Mouse (Mus musculus) ES-E14 (cell line): ENCODE data around the gene Shb. TPM values are rescaled to one million over a fixed set of nuclear protein-coding genes. Genes with fewer than 3 reads are reported as not detected.

Experiments
- DNase-seq: peaks from one replicate; pipeline ENCODE4 v3.0.0-alpha.2; 2013; ENCODE audit warnings: low read depth, low spot score
- H3K27ac ChIP-seq: 2 replicates; pipeline ENCODE4 v1.5.1; 2012; ENCODE audit warnings: low read depth, mild to moderate bottlenecking, low read length, moderate library complexity, mixed read lengths; ENCODE audit not compliant: poor library complexity, insufficient read depth, severe bottlenecking
- H3K36me3 ChIP-seq: 2 replicates; pipeline ENCODE4 v1.6.1; 2012; ENCODE audit warnings: mild to moderate bottlenecking, low read length, moderate library complexity, mixed read lengths; ENCODE audit not compliant: control insufficient read depth, poor library complexity, insufficient read depth, severe bottlenecking
- H3K4me1 ChIP-seq, 2 experiments: fragments of 150-350 bp in 1 of 2; sonication (generic) in 1 of 2; 2 replicates each; pipeline ENCODE4 v1.6.1; 2012; ENCODE audit warnings: low read length in 2 of 2, mild to moderate bottlenecking in 1 of 2, mixed read lengths in 1 of 2; ENCODE audit not compliant: control insufficient read depth in 2 of 2, insufficient read depth in 2 of 2, poor library complexity in 1 of 2
- H3K4me3 ChIP-seq, 2 experiments: fragments of 150-350 bp in 1 of 2; sonication (generic) in 1 of 2; 2 replicates each; pipeline ENCODE4 v1.5.1; 2012; ENCODE audit warnings: low read length in 2 of 2, low read depth in 1 of 2, mild to moderate bottlenecking in 1 of 2, mixed read lengths in 1 of 2; ENCODE audit not compliant: insufficient read depth in 1 of 2, poor library complexity in 1 of 2, severe bottlenecking in 1 of 2
- H3K9ac ChIP-seq: 2 replicates; pipeline ENCODE4 v1.6.1; 2012; ENCODE audit warnings: low read depth, mild to moderate bottlenecking, low read length, mixed read lengths; ENCODE audit not compliant: poor library complexity, insufficient read depth, severe bottlenecking
- H3K9me3 ChIP-seq: fragments of 150-350 bp; sonication (generic); 2 replicates; pipeline ENCODE4 v1.6.1; 2012; ENCODE audit warnings: low read depth, mild to moderate bottlenecking, low read length; ENCODE audit not compliant: control insufficient read depth, insufficient read depth
- CHD2 ChIP-seq: IDR thresholded peaks from 2 replicates; pipeline ENCODE4 v1.6.1; 2014; ENCODE audit warnings: mild to moderate bottlenecking, low read depth, low read length, inconsistent platforms
- HCFC1 ChIP-seq: IDR thresholded peaks from 2 replicates; pipeline ENCODE4 v1.6.1; 2012; ENCODE audit warnings: low read length, inconsistent platforms, borderline replicate concordance; ENCODE audit not compliant: insufficient read depth
- MAFK ChIP-seq: IDR thresholded peaks from 2 replicates; pipeline ENCODE4 v1.6.1; 2014; ENCODE audit warnings: mild to moderate bottlenecking, low read depth, low read length, inconsistent platforms; ENCODE audit not compliant: insufficient read depth
- ZC3H11A ChIP-seq: IDR thresholded peaks from 2 replicates; pipeline ENCODE4 v1.6.1; 2012; ENCODE audit warnings: low read depth, mild to moderate bottlenecking, inconsistent platforms, low read length, borderline replicate concordance
- ZNF384 ChIP-seq: IDR thresholded peaks from 2 replicates; pipeline ENCODE4 v1.6.1; 2012; ENCODE audit warnings: low read depth, low read length, inconsistent platforms
- in situ Hi-C, 2 experiments: fragments of 600-800 bp; cut with MboI; formaldehyde crosslinking; loops; one replicate each; pipeline ENCODE4 v1.15.1; 2025; ENCODE audit warnings: low sequenced_read_pairs in 2 of 2, inconsistent platforms in 1 of 2; ENCODE audit not compliant: unreplicated experiment in 2 of 2
- total RNA-seq: library from RNA; depleted of rRNA; stranded (reverse); fragments of 300-350 nt; gene quantifications from 2 replicates; pipeline ENCODE4 v1.2.3, GENCODE M21; 2012

The Shb gene
- total RNA-seq, 1 experiment, result 15.9 TPM

GRCm38 (mm10) chr4:45412433-45413192 lies 119.7 kb downstream of the Shb start:
- peaks cover 2 to 4% of the 10 kb centered on the region in 2 experiments; a peak in 2 of 4 replicates for H3K4me1 ChIP-seq
- TF ChIP-seq ZC3H11A, result no peak
- no peak for TF ChIP-seq ZNF384
- no peak for TF ChIP-seq HCFC1
- no peak for TF ChIP-seq MAFK
- no peak for DNase-seq

GRCm38 (mm10) chr4:45411181-45411790 lies 121.0 kb downstream of the Shb start:
- Histone ChIP-seq H3K4me3 (no peak overlapping the region), H3K36me3 (no peaks in the 10 kb centered on the region), H3K9me3 (no peaks in the 10 kb centered on the region), H3K27ac (no peak overlapping the region), H3K4me1 (peaks cover 2 to 9% of the 10 kb centered on the region in 2 experiments; a peak in 2 of 4 replicates), H3K9ac (no peak overlapping the region)
- in situ Hi-C loops, result loop anchor here (10.0 to 25.0 kb wide), 3 partner anchors 204 to 376 kb away; partner anchors contain the start of gene Aldh1b1 (in 1 of the 2)
- TF ChIP-seq ZC3H11A, result no peak
- TF ChIP-seq HCFC1, result no peak
- TF ChIP-seq CHD2, result no peak
- no peak for TF ChIP-seq MAFK
- no peak for TF ChIP-seq ZNF384
- DNase-seq, result no peak

More at GRCm38 (mm10) chr4:45412433-45413192, 119.7 kb downstream of the Shb start:
- Histone ChIP-seq H3K9ac (no peak overlapping the region), H3K27ac (no peak overlapping the region), H3K9me3 (no peaks in the 10 kb centered on the region), H3K36me3 (no peaks in the 10 kb centered on the region), H3K4me3 (no peak overlapping the region)
- in situ Hi-C loops, result loop anchor here (10.0 to 25.0 kb wide), 3 partner anchors 202 to 375 kb away; partner anchors contain the start of gene Aldh1b1 (in 1 of the 2)

- Histone ChIP-seq H3K27ac (no peak overlapping the region), H3K36me3 (no peaks in the 10 kb centered on the region), H3K4me1 (peaks cover 2 to 9% of the 10 kb centered on the region in 2 experiments; a peak in 1 of 4 replicates), H3K9ac (peak overlapping the region; percentile 57), H3K4me3 (peak overlapping the region; percentile 89 to 94), H3K9me3 (no peaks in the 10 kb centered on the region)
- DNase-seq, result peak; percentile 77
- in situ Hi-C loops, result loop anchor here in 1 of 2 experiments (25.0 kb wide), 1 partner anchor 378 kb away; the partner anchor contains the start of gene Aldh1b1
- no peak for TF ChIP-seq HCFC1
- TF ChIP-seq ZNF384, result no peak
- no peak for TF ChIP-seq ZC3H11A
Observed at GRCm38 (mm10) chr4:45409270-45409669, 123.0 kb downstream of the Shb start.

GRCm38 (mm10) chr4:45408427-45409132 lies 123.7 kb downstream of the Shb start, which contains the start of gene Slc25a51:
Slc25a51 (minus strand) TSS chr4:45408766.
- peaks cover 2 to 9% of the 10 kb centered on the region in 2 experiments; a peak in 1 of 4 replicates for H3K4me1 ChIP-seq
- peak within 1 kb of the TSS; percentile 89 to 94 for H3K4me3 ChIP-seq
- no peaks in the 10 kb centered on the region for H3K9me3 ChIP-seq
- TF ChIP-seq ZNF384 (no peak), HCFC1 (peak; percentile 58; the same call in 1 of the 2 replicates)
- H3K27ac ChIP-seq, result peak within 1 kb of the TSS; percentile 49; the same call in 1 of the 2 replicates
- no peak for DNase-seq
- H3K36me3 ChIP-seq, result peaks cover 6% of the 10 kb centered on the region; the same call in 1 of the 2 replicates
- in situ Hi-C loops, result loop anchor here in 1 of 2 experiments (25.0 kb wide), 1 partner anchor 379 kb away; the partner anchor contains the start of gene Aldh1b1
- peak within 1 kb of the TSS; percentile 83 for H3K9ac ChIP-seq
